Mouse (Mus musculus): ENCODE results near the gene Vangl1.
"Not testable (repeated sequence)": the region's sequence is repeated elsewhere in the genome, so short reads cannot be mapped to it uniquely, and the experiment has no call there.

Vangl1 gene

DNA sequence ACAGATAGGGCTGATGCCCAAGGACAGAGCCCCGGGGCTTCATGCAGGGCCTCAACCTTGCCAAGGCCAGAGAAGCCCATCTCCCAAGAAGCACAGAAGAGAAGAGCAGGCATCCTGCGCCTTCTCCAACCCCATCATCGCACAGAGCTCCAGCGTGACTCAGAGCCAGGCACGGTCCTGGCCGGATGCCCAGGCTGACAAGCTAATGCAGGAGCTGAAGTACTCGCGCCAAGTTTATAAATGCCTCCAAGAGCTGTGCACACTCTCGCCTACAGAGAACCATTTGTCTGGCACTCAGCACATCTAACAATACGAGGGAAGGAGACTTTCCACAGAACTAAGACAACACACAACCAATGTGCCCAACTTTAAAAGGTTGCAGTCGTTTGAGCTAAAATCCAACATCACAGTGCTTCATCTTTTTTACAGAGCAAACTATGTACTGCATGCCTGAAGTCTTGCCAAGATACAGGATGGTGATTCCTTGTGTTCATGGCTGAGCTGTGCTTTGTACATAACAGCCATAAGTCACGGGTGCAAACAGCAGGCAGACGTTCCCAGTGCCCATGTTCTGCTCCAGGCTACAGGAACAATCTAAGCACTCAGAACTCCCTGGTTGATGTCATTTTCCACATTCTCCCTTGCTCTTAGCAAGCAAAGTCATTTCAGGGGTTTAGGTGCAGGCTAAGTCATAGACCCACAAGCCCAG lies 35.1 kb downstream of the Vangl1 start:
- no peak for DNase-seq (ENCODE audit: low read depth)

DNA sequence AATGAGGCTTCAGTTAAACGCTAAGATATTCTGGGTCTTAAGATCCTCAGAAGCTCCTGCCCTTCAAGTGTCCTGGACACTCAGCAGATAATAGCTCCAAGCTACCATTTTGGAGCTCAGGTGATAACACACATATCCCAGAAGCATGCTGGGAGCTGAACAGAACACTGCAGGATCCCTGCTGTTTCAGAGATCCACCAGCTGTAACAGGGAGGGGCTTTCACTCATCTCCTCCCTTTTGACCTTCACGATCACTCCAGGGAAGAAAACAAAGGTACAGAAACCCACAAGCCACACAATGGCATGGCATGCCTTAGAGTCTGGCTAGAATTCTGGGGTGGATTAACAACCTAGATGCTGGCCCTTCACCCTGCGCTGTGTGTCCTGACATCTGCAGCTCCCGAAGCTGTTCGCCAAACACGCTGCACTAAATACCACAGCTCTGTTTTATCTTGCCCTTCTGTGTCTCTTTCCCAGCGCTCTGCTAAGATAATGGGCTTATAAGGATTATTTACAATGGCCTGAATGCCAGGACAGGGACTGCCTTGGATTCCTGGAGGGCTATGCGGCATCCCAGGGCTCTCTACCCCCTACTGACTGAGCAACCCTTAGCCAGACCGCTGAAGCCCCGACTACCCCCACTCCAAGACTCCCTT lies 36.8 kb downstream of the Vangl1 start:
- no peak for DNase-seq (ENCODE audit: low read depth)

DNA sequence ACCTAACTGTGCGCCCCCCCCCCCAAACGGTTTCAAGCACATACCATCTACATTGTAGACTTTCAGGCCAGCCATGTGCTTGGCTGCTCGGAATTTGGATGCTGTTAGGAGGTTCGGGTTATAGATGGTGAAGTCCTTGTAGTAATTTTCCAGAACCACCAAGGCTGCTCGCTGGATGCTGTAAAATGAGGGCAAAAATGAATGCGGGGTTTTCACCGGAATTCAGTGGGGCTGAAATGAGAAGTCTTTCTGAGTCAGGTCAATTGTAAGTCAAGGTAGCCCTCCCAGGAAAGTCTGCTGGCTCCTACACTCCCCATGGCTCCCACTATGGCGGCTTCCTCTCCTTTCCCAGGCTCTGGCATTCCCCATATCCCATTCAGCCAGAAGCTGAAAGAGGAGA lies 37.7 kb downstream of the Vangl1 start:
- no peak for DNase-seq (ENCODE audit: low read depth)

DNA sequence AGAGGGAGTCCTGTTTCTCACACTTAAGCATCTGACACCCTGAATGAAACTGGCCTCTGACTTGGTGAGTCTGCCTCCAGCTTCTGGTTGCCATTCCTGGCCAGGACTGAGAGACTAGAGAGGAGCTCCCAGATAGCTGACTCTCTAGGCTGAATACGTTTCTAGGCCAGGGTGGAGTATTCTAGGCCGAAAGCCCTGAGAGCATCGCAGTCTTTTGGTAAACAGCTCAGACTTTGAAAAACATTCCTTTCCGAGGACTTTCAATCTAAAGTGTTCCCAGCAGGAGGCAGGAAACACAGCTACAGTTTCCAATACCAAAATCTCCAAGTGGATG lies 38.2 kb downstream of the Vangl1 start:
- no peak for DNase-seq (ENCODE audit: low read depth)

DNA sequence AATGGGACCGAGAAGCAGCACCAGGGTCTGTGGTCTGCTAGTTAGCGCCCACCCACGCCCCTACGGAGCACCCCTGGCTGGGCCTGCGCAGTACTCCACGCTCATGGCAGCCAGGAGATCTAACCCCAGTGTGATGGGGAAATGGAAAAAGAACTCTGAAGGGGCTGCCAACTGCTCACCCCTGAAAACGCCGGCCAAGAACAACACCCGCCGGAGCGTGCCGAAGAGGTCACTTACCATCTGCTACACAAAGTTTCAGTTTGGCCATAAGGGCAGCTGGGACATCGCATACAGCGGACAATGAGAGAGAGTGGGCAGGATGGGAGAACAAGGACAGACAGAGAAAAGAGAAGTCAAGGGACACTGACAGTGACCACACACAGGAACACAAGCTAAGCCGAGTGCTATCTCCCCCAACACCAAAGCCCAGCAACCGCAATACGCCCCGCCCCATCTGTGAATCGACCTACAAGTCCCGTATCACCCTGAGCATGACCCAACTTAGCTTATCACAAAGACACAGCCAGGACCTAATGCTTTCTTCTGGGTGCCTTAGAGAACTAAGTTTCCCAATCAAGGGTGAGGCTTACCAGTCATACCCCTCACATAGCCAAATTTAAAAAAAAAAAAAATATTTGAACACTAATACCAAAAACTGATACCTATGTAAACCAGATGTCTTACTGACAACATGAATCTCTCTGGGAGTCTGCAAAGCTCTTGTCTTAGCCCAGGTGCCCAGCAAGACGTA lies 38.8 kb downstream of the Vangl1 start:
- peak; percentile 56 for DNase-seq (ENCODE audit: low read depth)

DNA sequence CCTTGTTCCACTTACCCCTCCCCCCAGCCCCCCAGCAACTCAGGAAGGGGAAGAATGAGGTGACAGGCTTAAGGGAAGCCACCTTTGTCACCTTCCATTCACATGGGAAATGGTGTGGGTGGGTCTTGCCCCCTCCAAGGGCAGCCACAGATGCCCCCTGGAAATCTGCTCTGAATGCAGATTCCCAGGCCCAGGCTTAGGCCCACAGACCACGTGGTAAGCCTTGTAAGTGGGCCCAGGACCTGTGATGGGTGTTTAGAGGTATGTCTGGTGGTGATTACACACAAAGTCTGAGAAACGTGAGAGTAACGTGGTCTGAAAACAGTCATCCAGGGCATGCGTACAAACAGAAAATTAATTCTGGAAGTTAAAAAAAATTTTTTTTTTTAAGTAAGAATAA lies 39.6 kb downstream of the Vangl1 start:
- DNase-seq (ENCODE audit: low read depth): no peak

DNA sequence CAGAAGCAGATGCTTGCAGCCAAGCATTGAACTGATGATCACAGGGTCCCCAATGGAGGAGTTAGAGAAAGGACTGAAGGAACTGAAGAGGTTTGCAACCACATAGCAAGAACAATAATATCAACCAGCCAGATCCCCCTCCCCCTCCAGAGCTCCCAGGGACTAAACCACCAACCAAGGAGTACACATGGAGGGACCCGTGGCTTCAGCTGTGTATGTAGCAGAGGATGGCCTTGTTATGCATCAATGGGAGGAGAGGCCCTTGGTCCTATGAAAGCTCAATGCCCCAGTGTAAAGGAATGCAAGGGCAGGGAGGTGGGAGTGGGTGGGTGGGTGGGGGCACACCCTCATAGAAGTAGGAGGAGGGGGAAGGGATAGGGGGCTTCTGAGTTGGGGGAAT lies 40.6 kb downstream of the Vangl1 start:
- DNase-seq (ENCODE audit: low read depth): not testable (repeated sequence)

DNA sequence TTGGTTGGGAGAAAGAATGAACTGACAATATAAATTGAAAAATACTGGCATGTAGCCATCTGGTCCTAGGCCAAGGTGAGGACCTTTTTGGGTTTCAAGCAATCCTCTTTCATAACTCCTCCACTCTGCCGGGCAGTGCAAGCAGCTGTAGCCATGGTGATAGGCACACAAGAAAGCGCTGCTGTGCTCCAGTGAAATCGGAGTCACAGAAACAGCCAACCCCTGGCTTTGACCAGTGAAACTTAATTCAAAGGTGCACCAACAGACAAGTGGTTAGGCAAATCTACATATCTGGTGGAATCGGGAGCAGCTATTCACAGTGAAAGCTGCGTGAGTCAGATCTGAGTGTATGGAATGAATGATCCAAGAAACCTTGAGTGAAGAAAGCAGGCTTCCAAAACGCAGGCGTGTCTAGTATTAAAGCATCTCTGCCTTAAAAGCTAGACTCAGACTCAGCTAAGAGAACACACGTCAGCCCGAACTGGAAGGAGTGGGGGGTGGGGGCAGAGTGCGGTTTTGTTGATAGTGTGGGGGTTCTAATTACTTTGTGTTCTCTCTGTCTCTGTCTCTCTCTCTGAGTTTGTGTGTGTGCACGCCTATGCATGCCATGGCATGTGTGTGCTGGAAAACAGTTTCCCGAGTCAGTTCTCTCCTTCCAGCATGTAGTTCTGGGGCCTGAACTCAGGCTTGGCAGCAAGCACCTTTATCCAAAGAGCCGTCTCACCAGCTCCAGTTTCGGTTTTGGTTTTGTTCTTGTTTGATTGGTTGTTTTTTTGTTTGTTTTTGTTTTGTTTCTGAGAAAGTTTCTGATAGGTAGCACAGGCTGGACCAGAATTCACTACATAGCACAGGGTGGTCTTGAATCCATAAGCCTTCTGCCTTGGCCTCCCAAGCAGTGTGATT lies 44.8 kb downstream of the Vangl1 start:
- no peak for DNase-seq (ENCODE audit: low read depth)

DNA sequence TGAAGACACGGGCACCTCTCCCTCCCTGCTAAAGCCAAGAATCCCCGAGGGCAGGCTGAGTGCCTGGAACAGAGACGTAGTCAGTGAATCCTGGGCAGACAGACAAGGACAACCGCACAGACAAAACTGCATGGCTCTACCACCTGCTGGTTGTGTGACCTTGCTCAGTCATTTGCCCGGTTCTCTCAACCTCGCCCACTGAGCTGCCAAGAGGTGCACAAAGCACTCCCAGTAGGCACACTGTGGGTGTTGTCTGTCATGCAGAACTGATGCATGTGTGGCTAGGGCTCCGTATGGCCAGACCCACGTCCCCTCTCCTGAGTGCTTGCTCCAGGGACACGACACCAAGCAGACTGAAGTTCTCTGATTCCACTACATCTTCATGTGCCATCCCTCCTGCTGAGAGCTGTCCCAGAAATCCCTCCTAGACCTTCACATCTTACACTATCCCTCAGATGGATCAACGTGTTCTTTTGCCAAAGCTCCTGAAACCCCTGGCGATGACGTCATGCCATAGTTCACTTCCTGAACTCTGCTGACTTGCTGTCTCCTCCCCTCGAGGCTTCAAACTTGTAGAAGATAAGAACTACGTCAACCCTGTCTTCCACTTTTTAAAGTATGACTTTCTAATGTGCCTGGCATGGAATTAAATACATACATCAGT lies 45.6 kb downstream of the Vangl1 start:
- no peak for DNase-seq (ENCODE audit: low read depth)

DNA sequence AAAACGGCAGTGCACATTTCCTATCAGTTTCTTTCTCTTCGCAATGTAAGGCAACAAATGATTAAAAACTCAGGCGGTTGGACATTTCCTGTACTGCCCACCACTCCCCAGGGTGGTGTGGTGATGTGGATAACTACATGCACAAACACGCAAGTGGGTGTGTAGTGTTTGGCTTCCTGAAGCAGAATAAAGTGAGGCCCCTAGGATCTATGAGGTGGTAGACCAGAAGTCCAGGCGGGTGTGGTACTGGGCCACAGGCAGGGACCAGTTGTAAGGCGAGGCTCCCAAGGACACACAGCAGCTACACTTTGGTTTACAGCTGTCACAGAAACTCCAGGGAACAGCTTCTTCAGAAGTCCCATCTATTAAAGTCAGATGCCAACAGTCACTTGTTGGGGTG lies 46.8 kb downstream of the Vangl1 start:
- no peak for DNase-seq (ENCODE audit: low read depth)

DNA sequence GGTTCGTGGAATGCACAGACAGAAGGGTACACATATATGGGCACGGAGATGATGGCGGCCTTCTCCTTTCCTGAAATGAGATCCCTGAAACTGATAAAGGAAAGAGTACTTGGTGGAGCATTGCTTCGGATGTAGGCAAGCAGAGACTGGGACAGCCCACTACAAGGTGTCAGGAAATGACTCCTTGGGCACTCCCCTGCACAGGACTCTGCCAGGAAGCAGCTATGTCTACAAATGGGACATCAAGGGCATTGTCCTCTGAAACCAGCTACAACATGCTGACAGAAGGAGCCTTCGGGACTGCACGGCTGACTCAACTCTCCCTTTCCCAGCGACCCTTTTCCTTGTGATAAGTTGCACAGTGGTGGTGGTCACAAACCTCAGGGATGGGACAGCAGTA lies 47.8 kb downstream of the Vangl1 start:
- no peak for DNase-seq (ENCODE audit: low read depth)

DNA sequence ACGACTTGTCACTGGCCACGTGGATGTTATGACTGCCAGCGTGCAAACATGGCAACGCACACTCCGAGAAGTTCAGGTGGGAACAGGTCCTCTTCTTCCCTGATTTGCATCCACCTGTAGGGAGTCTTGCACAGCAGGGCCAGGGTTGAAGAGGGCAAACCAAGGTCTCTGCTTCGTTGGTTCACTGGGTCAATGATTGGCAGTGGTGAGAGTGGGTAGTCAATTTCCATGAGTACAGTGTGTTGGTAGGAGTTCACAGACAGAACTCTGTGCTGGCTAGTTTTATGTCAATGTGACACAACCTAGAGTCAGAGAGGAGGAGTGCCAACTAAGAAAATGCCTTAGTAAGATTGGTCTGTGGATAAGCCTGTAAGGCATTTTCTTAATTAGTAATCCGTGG lies 50.4 kb downstream of the Vangl1 start:
- no peak for DNase-seq (ENCODE audit: low read depth)

DNA sequence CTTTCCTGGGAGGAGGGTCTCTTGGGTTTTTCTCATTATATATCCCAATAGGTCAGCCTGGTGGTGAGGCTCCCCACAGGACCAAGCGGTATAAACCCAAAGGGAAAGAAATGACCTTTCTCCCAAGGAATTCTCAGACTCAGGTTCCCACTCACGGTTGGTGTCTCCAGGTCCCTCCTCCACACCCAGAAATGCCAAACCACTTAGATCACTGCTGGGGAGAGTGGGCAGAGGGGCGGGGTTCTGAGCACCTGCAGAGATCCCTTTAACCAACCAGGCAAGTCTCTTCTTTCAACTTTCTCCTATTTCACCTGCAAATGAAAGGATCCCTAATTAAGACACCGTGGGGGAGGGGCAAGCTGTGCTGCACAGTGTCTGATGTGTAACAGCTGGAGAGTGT lies 51.6 kb downstream of the Vangl1 start:
- DNase-seq (ENCODE audit: low read depth): no peak

DNA sequence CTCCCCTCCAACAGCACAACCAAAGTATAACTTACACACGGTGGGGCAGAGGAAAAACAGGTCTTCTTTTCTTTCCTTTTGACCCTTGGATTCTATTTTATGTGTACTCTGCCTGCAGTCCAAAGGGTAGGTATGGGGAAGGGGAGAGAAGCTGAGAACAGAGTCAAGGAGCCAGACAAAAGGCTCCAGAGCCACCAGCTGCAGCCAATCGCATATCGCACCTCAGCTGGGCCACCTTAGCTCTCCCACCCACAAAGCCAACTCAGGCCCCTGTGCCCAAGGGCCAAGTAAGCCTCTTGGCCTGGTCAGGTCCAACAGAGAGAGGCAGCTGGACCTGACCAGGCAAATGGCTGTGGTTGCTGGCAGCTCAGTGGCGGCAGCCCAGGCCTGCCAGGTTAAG lies 52.0 kb downstream of the Vangl1 start:
- no peak for DNase-seq (ENCODE audit: low read depth)

DNA sequence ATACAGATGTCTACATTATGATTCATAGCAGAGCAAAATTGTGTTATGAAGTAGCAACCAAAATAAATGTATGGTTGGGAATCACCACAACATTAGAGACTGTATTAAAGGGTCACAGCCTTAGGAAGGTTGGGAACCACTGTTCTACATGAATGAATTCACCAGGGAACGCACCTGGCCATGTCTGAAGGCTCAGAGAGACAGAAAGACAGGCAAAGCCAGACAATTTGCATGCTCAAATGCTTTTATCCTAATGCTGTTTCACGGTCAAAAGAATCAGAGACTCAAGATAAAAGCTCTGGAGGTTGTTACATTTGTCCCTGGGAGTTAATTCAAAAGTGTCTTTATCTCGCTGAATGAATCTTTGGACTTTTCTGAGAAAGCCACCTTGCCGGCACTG lies 52.6 kb downstream of the Vangl1 start:
- DNase-seq (ENCODE audit: low read depth): no peak

DNA sequence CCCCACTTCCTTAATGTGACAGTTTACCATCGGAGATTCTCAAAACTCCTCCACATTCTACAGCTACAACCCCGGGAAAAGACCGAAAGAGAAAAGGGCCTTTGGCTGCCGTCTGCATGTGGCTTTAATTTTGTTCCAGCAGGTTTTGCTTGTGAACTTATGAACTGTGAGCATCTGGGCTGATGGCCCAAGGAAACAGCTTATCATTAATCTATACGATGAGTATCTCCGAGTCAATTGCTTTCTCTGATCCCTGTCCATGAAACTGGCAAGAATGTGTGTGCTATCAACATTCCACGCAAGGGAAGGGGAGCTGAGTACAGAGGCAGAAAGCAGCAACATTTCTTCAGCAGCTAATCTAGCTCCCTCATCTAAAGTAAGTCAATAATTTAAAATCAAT lies 54.6 kb downstream of the Vangl1 start:
- no peak for DNase-seq (ENCODE audit: low read depth)

DNA sequence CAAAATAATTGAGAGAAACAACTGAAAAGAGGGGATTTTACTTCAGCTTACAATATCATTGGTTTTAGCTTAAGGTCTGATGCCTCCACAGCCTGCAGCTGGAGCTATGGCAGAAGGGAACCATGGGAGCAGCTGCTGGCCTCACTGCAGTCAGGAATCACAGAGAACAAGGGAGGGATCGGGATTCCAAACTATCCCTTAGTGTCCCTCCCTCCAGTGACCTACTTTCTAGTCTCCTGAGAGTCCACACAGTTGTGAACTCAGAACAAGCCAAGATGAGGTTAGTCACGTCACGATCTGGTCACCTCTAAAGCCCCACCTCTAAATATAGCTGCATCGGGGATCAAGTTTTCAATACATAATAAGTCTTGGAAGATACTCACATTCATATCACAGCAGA lies 57.3 kb downstream of the Vangl1 start:
- no peak for DNase-seq (ENCODE audit: low read depth)

DNA sequence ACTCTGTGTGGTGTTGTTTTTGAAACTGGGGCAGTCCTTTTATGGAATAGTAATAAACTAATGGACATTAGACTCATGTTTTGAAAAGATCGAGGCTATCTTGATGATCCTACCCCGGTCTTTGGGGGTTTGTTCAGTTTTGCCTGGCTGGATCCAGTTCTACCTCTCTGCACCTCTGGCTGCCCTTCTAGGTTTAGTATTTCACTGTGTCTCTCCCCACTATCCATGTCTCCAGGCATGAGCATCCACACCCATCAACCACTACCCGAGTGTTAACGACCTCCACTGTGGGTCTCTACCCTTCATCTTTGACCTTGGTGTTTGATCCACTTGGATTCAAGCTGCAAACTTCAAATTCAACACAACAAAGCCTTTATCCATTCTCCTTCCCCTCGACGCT lies 58.1 kb downstream of the Vangl1 start:
- no peak for DNase-seq (ENCODE audit: low read depth)

DNA sequence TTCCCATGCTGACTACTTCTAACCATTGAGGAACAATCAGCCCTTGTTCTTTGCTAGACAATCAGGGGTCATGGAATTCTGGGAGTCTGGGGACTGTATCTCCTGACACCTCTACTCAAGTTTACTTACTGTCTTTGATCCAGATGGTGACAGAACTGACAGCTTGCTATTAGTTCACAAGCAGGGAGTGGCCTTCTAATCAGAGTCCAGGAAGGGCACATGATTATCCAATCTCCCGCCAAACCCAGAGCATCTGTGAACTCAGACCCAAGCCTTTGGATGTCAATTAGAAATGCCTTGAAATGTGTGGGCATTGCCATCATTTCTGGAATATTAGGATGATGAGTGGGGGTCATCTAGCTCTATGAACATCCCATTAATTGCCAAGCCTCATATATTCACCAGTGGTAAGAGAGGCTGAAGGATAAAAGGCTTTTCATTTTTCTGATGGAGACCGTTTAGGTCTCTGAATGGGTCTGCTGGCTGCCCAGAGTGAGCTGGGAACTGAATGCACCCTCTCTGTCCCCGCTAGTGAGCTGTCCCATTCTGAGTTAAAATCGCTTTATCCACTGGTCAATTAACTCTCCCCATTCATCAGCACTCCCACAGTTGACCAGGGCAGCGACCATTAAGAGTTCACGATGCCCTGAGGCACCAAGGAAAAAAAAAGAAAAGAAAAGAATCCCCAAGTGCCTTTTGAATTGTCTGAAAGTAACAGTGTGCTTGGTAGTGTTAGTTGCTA lies 58.7 kb downstream of the Vangl1 start:
- no peak for DNase-seq (ENCODE audit: low read depth)

DNA sequence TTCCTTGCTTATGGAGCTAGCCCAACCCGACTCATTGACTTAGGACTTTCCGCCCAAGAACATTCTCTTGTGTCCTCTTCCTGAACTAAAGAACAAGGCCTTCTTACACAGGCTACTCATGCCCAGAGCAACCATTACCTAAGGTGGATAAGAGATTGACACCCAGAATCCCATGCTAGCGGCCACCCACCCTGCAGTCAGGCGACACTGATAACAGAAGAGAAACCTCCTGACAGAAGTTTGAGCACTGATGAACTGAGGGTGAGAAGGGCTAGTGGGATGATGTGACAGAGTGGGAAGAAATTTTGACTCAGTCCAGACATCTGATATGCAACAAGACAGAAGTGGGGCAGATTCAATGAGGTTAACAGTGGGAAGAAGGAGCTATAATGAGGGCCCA lies 60.1 kb downstream of the Vangl1 start:
- no peak for DNase-seq (ENCODE audit: low read depth)

DNA sequence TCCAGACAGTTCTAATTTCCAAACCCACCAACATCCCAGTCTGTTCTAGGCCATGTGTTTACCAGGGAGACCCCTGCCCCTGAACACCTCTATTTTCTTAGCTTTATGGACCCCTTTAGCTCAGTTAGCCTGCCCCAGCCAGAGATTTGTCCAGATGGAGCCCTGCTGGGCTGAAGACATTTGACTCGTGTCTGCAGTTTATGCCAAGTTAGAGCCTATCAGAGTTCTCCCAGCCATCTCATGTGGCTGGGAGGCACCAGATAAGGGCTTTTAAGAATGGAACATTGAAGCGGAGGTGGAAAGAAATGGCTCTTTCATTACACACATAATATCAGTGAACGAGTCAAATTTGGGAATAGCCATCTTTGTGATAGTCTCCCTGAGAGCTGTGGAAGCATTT lies 61.0 kb downstream of the Vangl1 start:
- DNase-seq (ENCODE audit: low read depth): no peak
